Mouse (Mus musculus) spleen, adult 2 months (tissue): ENCODE results near the gene Scg5.

Experiments used
- CTCF ChIP-seq: fragments of 200-500 bp; IDR thresholded peaks from 2 replicates; pipeline ENCODE4 v1.5.1; 2011; ENCODE audit warnings: mild to moderate bottlenecking, inconsistent platforms; ENCODE audit not compliant: insufficient read depth, insufficient read length, insufficient replicate concordance; ENCODE audit errors: extremely low read depth
- POLR2A ChIP-seq: fragments of 200-500 bp; IDR thresholded peaks from 2 replicates; pipeline ENCODE4 v1.6.1; 2011; ENCODE audit warnings: low read depth, low read length, inconsistent platforms

- TF ChIP-seq POLR2A (no peak), CTCF (no peak)
These were observed 60.2 kb downstream of the Scg5 start for GRCm38 (mm10) chr2:113768541-113769303.
